Mouse (Mus musculus) adrenal gland, adult 18-20 months (tissue): Measurements from ENCODE around the gene Gm16430. TPM values are rescaled to one million over a fixed set of nuclear protein-coding genes. Genes with fewer than 3 reads are reported as not detected.
"Not testable (repeated sequence)": the region's sequence is repeated elsewhere in the genome, so short reads cannot be mapped to it uniquely, and the experiment has no call there.

ENCODE experiments used
- DNase-seq, 2 experiments: peaks; one replicate each; pipeline ENCODE4 v3.0.0; 2021 to 2022; ENCODE audit warnings: low spot score in 2 of 2
- long read RNA-seq, 2 experiments: library from polyadenylated mRNA; stranded (forward); transcript quantifications; one replicate each; pipeline ENCODE4 v2.0.0; 2021
- total RNA-seq, 2 experiments: library from RNA; stranded (reverse); gene quantifications; 1 replicate in 1 of 2; 2 replicates in 1 of 2; pipeline ENCODE4 v1.2.3; 2021

The Gm16430 gene
- not detected for total RNA-seq
- long read RNA-seq, experiment 1: 0 reads
- long read RNA-seq, experiment 2: 0 reads

DNA sequence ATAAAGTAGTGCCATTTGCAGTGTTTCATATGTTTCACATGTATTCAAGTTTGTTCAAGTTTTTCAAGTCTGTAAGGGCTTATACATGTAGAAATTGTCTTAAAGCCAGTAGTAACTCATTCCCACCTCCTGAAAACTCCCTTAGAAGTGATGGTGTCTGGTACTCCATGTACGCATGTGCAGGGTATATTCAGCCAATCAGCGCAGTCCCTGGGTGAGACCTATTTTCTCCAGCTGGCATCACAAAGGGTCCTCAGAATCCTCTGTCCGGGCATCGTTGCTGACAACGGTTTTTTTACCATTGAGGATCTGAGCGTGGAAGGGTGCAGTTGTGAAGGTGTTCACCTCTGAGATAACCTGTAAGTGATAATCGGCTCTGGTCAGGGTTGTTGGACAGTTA lies at the start of gene Gm16430:
Gm16430 (plus strand) TSS at position 301 of the 400 bp plus-strand sequence.
- DNase-seq: not testable (repeated sequence)

Other genes starting within 250 kb of the Gm16430 start
- not detected for gene Gm16405, start 91.0 kb upstream of the Gm16430 start, total RNA-seq